Mouse (Mus musculus) heart, postnatal 10 days (tissue): ENCODE measurements at regions not wholly inside any gene's neighbourhood (a gene's known extent, or its start where the extent isn't known, plus 50 kb on each side); places are given as distances from the start of the nearest gene placed in this dataset.

Experiments used
- DNase-seq, 2 experiments: peaks; one replicate each; pipeline ENCODE4 v3.0.0; 2021
- intact Hi-C: fragments of 180-260 bp; cut with DNase I; formaldehyde crosslinking; loops from one replicate; pipeline ENCODE4 v1.15.1; 2025

DNA sequence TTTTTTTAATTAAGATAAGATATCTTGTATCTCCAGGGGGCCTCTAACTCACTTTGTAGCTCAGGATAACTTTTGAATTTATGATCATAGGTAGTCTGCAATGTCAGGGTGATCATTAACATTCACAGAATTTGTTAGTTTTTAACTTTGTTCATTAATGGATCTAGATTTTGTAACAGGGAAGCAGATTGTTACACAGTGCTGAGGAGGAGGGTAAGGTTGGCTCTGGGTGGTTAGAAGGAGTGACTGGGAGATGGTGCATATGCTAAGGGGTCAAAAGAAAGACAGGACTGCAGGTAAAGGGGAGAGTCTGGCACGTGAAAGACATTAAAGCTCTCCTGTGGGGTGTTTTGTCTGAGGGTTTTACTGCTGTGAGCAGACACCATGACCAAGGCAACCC, 145.3 kb upstream of the Rap1b start:
- intact Hi-C loops: no loop called here
- no peak for DNase-seq

DNA sequence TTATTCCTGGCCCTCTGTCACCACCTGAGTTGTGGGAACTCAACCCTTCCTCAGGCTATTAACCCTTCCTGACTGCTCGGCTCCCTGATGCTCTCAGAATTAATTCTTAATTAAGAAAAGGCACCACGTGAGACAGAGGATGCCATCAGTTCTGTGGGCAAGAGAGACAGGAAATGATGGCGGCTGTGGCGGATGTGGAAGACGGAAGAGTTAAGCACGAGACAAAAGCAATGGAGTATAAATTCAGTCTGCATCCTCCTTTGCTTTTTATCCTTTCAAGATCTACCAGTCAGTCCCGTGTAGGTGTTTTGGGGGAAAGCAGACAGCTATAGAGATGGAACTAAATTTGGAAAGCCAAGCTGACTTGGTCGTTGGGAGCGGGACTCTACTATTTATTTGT, 146.5 kb upstream of the Rap1b start:
- DNase-seq: no peak
- intact Hi-C loops: no loop called here

DNA sequence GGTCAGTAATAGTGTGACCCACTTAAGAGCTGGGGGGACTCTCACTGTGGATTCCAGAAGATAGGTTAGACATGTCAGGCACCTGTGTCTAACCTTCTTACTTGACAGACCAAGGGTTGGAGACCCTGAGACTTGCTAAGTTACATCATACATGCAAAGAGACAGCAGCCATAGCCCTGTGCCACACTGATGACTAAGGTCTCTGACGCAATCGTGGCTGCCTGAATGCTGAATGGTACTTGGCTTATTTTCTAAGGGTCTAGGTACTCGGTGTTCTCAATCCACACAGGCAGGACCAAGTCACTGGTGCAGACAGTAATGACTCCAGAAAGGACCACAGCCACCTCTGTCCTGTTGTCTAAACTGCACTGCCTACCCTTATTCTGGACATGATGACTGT, 147.8 kb upstream of the Mdm1 start:
- intact Hi-C loops: no loop called here
- DNase-seq: no peak

DNA sequence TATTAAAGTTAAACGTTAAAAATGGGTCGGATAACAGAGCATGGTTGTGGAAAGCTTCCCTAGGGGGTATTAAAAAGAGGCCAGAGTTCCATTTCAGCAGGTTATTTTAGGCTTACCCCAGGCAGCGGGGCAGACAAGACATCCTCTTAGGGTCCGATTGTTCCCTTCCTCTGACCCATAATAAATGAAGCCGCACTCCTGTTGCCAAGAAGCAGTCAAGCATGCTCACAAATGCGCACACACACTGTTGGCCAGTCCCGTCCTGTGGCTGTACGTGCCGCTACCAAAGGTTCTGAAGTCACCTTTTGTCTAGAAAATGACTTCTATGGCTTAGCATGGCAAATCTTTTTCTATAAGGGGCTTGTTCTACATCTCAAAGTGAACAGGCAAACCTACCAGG, 146.8 kb upstream of the Mdm1 start:
- no peak for DNase-seq
- intact Hi-C loops: no loop called here

DNA sequence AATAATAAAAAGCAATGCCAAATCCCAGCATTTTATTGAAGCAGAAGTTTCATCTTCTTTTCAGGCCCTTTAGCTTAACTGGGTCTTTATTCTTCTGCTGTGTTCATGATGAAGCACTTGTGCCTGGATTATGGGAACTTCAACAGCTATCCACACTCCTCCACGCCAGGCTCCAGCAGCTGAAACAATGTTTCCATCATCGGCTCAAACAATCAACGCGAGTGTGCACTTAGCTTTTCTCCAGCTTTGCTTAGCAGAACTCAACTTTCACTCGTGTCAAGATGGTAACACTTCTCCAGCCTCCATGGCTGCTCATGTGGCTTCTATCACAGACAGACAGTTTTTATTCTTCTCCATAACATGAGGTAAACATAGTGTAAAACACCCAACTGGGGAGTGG, 143.8 kb upstream of the Mdm1 start:
- intact Hi-C loops: no loop called here
- DNase-seq: no peak

DNA sequence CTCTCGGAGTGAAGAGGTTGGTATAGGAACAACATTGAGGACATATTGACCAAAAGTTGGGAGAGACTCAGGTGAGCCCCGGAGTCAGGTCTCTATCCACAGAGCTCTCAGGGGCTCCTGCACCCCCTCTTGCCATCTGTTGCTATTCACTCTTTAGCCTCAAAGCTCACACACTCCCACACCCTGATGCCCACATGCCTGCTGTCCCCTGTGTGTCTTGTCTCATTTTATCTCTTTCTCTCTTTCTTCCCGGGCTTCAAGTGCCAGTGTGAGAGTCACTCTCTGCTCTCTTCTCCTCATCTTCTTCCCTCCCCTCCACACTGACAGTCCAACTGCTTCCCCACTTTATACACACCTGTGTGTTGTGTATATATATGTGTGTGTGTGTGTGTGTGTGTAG, 141.0 kb upstream of the Mdm1 start:
- intact Hi-C loops: loop anchor here (5.0 kb wide), 2 partner anchors 47 to 153 kb away; partner anchors contain the start of gene Rap1b
- DNase-seq: no peak

DNA sequence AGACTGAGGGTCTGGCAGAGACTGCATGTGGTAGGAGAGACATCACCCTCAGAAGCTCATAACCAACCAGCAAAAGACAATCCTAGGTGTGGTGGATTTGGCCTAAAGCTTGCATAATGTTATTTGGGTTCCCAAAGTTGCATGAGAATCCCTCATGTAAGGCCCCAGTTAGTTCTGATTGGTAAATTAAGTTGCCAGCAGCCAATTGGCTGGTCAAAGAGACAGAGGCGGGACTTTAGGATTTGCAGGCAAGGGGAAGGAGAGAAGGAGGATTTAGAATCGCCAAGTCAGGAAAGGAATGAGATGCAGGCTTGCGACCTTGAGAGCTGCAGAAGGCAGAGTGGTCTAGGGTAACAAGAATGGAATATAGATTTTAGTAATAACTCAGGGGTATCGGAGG, 140.1 kb upstream of the Mdm1 start:
- peak in 1 of 2 experiments; percentile 34 for DNase-seq
- intact Hi-C loops: loop anchor here (5.0 kb wide), 2 partner anchors 46 to 154 kb away; partner anchors contain the start of gene Rap1b

DNA sequence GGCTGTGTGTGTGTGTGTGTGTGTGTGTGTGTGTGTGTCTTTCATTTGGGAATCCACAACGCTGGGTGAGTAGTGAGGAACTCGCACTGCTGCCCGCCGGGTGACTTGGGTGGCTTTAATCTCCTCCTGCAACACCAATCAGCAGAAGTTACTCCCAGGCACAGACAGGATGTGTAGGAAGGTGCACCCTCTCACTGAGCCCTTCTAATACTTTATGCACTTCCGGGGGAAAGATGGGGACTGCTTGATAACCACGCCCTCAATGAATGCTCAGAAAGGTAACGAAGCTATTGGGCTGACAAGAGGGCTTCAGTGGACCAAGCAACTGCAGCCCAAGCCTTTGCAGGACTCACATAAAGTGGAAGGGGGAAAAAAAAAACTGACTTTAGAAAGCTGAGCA, 139.6 kb upstream of the Mdm1 start:
- intact Hi-C loops: loop anchor here (5.0 kb wide), 2 partner anchors 45 to 155 kb away; partner anchors contain the start of gene Rap1b
- no peak for DNase-seq

DNA sequence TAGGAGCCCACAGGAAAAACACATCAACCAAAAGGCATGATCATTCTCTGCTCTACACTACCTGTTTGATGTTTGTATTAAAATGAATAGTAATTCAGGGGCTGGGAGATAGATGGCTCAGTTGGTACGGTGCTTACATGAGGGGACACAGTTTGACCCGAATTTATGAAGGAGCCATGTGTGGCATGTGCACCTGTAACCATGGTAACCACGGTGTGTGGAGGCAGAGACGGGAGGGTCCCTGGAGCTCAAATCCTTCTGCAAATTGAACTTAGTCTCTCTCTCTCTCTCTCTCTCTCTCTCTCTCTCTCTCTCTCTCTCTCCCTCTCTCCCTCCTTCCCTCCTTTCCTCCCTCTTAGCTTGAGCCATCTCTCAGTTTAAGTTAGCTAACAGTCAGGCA, 139.1 kb upstream of the Mdm1 start:
- DNase-seq: no peak
- intact Hi-C loops: loop anchor here (5.0 kb wide), 2 partner anchors 45 to 155 kb away; partner anchors contain the start of gene Rap1b

DNA sequence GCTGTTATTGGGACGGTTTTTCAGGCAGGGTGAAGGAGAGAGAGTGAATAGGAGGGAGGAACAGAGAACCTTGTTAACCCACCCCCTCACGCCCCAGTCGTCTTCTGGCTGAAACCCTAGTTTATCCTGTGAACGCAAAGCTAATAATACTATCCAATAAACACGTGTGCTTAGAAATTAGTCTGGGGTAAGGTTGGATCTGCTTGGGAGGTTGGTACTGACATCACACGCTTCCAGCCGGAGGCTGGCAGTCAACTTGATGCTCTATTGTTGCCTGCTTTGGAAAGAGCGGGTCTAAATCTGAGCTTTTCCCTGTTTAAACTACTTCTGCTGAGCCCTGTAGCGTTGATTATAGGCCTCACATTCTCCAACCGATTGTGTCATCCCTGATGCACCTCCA, 138.4 kb upstream of the Mdm1 start:
- DNase-seq: peak; percentile 37 to 38
- intact Hi-C loops: loop anchor here (5.0 kb wide), 2 partner anchors 44 to 156 kb away; partner anchors contain the start of gene Rap1b

DNA sequence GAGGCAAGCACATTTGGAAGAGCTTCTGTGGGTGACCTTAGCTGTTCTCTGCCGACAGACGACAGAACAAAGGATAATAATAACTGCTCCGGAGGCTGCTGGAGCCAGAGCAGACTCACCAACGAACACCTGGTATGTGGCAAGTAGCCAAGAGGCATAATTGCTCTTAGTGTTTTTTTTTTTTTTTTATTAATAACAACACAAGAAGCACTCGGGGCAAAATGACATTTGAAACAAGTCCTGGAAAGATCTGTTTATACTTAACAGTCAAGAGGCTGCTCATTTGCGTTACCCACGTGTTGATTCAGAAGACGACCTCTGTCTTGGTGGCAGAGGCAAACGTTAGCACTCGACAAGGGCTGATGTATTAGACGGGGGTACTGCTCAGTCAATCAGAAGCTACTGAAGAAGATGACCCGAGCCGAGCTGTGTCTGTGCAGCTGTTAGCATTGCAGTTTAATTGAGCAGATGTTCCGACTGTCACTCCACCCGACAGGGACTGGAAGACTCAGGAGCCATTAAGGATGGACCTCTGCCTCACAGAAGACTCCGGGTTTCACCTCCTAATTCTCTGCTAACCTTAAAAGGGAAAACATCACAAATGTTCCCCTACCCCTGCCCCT, 137.8 kb upstream of the Mdm1 start:
- peak; percentile 65 to 69 for DNase-seq
- intact Hi-C loops: loop anchor here (5.0 kb wide), 2 partner anchors 43 to 157 kb away; partner anchors contain the start of gene Rap1b

DNA sequence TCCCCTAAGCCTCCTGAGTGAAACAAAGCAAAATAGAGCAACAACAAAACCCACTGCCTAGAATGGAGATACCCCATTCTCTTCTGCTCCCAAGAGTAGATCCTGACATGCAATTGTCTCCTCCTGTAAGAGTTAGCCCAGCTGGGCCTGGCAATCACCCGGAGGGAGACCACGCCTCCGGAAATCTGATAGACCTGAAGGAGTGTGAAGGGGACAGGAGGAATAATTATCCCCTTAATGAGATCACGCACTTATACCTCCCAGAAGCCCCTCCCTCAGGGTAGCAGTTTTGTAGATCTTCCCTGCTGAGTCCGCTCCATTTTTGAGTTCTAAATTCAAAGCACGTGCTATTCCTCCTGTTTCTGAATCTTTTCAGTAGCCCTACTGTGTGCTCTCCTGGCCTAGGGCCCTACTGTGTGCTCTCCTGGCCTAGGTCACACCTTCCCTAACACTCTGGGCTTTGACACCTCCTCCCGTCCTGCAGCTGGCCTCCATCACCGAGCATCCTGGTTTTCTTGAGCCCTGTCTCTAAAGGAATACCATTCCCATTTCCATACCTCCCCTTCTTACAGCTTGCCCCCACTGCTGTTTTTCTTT, 137.2 kb upstream of the Mdm1 start:
- no peak for DNase-seq
- intact Hi-C loops: loop anchor here (5.0 kb wide), 2 partner anchors 43 to 157 kb away; partner anchors contain the start of gene Rap1b

DNA sequence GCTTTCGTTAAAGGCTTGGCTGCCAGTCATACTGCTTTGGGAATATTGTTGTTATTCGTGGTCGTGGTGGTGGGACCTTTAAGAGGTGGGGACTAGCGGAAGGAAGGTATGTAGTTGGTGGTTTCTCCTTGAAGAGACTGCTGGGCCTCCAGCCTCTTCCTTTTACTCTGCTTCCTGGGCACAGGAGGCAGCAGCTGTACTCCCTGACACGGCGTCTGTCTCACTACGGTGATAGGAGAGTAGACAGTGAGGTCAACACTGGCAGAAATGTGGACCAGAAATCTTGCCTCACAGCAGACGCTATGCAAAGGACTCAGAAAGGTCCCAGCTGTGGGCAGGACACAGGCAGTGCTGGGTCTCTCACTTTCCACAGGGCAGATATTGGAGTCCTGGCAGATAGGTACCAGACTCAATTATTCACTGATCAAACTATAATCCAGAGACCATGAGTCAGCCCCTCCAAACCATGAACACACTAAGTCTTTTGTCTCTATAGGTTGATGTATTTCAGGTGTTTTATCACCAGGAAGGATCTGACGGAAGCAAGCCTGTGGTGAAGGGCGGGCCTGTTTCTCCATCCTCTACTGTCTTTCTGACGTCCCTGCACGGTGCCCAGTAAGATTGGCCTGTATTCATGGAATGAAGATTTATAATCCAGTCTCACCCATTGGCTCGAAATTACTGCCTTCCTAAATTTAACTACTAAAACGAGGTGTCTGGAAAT, 134.6 kb upstream of the Mdm1 start:
- intact Hi-C loops: no loop called here
- no peak for DNase-seq

DNA sequence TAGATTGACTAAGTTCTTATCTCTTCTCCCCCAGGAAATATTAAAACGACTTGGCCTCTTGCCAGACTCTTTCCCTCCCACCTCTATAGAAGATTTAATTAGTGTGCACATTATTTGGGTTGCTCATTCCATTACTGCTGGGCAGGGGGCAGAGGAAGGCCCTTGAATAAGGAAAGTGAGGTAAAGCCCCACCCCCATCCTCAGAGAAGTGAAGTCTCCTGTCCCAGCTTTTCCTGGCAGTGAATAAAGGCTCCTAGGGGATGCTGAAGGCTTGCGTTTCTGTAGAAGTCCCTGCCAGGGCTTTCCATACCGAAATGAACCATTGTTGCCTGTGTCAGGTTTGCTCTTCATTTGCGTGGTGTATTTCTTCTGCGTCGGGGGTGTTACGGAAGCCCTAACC, 133.8 kb upstream of the Mdm1 start:
- intact Hi-C loops: no loop called here
- DNase-seq: peak in 1 of 2 experiments; percentile 1

DNA sequence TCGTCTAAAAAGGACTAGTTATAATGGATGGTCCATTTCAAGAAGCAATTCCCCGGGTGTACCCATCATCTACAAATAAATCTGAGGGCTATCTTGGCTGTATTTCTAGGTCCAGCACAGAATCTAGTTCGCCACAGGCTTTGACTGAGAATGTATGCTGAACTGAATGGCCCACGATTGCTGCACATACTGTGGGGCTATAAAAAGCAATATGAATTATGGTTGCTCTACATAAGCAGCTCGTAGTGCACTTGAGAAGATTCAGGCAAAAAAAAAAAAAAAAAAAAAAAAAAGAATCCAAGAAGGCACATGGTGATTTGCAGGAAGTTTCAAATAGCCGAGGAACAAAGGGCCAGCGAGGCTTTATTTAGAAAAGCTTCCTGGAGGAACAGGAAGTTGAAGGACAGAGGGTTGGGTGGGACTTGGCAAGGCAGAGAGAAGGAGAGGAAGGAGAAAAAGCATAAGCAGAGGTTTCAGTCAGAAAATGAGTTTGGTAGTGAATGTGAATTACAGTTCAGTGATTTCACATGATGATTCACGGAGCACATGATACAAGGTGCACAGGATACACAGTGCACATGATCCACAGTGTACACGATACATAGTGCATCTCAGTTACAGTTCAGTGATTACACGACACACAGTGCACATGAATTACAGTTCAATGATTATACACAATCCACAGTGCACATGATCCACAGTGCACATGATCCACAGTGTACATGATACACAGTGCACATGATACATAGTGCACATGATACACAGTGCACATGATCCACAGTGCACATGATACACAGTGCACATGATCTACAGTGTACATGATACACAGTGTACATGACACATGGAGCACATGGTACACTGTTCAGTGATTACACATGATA, 129.7 kb upstream of the Mdm1 start:
- DNase-seq: peak; percentile 44 to 46
- intact Hi-C loops: loop anchor here (5.0 kb wide), 1 partner anchor 220 kb away; the partner anchor contains the start of gene Nup107

DNA sequence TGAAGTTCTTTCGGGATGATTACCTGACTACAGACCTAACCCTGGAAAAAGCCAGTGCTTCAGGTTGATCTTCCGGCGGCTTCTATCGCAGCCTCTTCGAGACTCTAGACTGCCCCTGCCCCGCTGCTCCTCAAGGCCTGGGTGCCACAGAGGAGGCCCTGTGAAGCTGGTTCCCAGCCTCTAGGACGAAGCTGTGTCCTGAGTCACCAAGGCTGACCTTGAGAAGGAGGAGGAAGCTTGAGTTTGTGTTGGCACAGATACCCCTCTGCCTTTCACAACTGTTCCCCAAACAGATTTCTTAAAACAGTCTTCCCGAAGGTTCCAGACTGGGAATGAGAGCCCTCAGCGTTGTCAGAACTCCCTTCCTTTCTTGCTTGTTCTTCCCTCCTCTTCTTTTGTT, 112.8 kb upstream of the Mdm1 start:
- intact Hi-C loops: no loop called here
- no peak for DNase-seq

DNA sequence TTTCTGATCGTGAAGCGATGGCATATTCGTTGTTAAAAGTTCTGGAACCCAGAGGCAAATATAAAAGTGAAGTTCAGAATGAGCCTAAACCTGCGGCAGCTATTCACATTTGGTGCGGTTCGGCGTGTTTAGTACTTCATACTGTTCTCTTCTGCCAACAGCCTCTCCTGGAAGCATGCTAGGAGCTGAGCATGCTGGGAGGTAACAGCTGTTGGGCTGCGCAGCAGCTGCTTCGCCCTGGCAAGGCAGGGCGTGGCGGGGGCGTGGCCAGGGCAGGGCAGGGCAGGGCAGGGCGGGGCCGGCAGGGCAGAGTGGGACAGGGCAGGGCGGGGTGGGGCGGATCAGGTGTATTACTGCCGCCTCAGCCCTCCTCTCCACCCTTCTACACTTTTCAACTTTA, 107.2 kb upstream of the Mdm1 start:
- intact Hi-C loops: no loop called here
- DNase-seq: no peak

DNA sequence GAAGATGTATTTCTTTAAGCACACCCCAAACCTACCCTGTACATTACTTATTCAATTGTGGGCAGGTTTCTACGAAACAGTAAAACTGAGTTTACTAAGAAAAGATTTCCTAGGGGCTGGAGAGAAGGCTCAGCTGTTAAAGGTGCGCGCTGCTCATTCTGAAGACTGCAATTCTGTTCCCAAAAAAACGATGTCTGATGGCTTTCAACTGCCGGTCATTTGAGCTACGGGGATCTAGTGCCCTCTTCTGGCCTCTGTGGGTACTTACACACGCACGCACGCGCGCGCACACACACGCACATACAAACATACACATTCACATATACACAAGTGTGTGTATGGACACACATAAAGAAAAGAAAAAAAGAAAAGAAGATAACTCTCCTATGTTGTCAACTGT, 106.6 kb upstream of the Mdm1 start:
- no peak for DNase-seq
- intact Hi-C loops: no loop called here

DNA sequence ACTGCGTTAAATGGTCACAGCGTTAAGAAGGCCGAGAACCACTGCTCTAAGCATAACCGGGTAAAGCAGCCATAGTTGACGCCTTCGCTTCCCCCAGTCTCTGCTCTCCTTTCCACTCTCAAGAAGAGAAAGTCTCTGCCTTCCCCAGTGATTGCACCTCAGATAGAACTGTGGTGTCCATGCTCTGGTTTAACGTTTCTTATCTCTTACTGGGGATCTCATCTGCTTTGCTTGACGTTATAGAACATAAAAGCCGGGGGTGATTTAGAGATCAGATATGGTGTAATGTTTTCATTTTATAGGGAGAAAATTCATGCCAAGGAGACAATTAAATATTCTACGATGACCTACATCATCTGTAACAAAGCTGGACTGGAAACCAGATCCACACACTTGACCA, 103.1 kb upstream of the Mdm1 start:
- intact Hi-C loops: no loop called here
- no peak for DNase-seq

DNA sequence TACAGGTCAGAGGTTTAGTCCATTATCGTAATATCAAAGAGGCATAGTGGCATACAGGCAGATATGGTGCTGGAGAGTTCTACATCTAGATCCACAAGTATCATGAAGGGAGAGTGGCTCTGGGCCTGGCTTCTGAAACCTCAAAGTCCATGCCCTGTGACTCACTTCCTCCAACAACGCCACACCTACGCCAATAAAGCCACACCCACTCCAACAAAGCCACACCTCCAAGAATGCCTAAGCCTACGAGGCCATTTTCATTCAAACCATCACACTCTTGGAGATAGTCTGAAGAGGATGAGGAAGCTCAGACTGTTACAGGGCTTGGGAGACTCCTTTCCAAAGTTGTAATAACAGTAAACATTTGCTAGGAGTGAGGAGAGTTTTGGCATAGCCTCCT, 102.6 kb upstream of the Mdm1 start:
- intact Hi-C loops: no loop called here
- no peak for DNase-seq

DNA sequence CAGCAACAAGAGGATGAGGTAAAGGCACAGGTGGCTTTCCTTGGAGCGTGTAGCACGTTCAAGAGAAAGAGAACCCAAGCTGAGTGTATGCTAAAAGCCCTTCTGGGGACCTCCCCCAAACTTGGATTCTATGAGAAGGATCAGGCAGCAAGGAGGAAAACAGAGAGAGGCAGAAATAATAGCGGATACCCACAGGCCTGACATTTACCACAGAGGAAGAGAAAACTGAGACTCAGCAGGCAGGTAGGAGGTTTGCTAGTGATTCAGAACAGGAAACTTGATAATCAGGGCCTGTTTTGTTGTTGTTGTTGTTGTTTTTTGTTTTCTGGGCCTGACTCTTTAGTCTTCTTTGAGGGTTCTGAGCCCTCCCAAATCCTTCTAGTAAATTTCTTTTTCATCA, 100.5 kb upstream of the Mdm1 start:
- no peak for DNase-seq
- intact Hi-C loops: no loop called here
